Mouse (Mus musculus) stomach, embryonic 16.5 days (tissue): ENCODE results near the gene Uspl1. TPM values are rescaled to one million over a fixed set of nuclear protein-coding genes. Genes with fewer than 3 reads are reported as not detected.

Experiments used
- ATAC-seq: fragments of 200-750 bp; cut with Nextera tagmentation; 2 replicates; pipeline ENCODE4 v1.8.0; 2017; ENCODE audit warnings: moderate number of reproducible peaks, moderate TSS enrichment; ENCODE audit not compliant: insufficient read depth, low FRiP score
- H3K27ac ChIP-seq: fragments of 300-500 bp; sonication (generic); 2 replicates; pipeline ENCODE4 v1.5.1; 2014; ENCODE audit warnings: low read length
- H3K27me3 ChIP-seq: fragments of 300-500 bp; sonication (generic); 2 replicates; pipeline ENCODE4 v1.6.1; 2014; ENCODE audit warnings: low read length, control low read depth, mixed read lengths; ENCODE audit not compliant: control insufficient read depth, insufficient read depth
- H3K36me3 ChIP-seq: fragments of 300-500 bp; sonication (generic); 2 replicates; pipeline ENCODE4 v1.6.1; 2014; ENCODE audit warnings: low read length; ENCODE audit not compliant: control insufficient read depth, insufficient read depth
- H3K4me1 ChIP-seq: fragments of 300-500 bp; sonication (generic); 2 replicates; pipeline ENCODE4 v1.6.1; 2014; ENCODE audit warnings: low read length, control low read depth, mixed read lengths; ENCODE audit not compliant: control insufficient read depth, insufficient read depth
- H3K4me2 ChIP-seq: fragments of 300-500 bp; sonication (generic); 2 replicates; pipeline ENCODE4 v1.6.1; 2014; ENCODE audit warnings: low read depth, low read length, mixed read lengths
- H3K4me3 ChIP-seq: fragments of 300-500 bp; sonication (generic); replicated peaks from 2 replicates; pipeline ENCODE4 v1.5.1; 2014; ENCODE audit warnings: mild to moderate bottlenecking, low read length
- H3K9ac ChIP-seq: fragments of 300-500 bp; sonication (generic); 2 replicates; pipeline ENCODE4 v1.6.1; 2014; ENCODE audit warnings: low read length
- H3K9me3 ChIP-seq: fragments of 300-500 bp; sonication (generic); replicated peaks from 2 replicates; pipeline ENCODE4 v1.6.1; 2016; ENCODE audit warnings: low read length, control low read depth; ENCODE audit not compliant: control insufficient read depth
- WGBS: fragments of 180-500 bp; shearing (Covaris S2); extraction: QIAGEN DNeasy Blood & Tissue Kit; methylation state at CpG from one replicate; pipeline ENCODE4 v1.1.7; 2014; 5-methylcytosine and 5-hydroxymethylcytosine counted together
- polyA plus RNA-seq: library from polyadenylated mRNA; unstranded; fragments of >200 nt; fragmentation: Nextera tagmentation; extraction: Ambion mirVana; gene quantifications from 2 replicates; pipeline ENCODE4 v1.2.1, GENCODE M21; 2015

Gene Uspl1
- polyA plus RNA-seq, 1 experiment from 2014 or later, result 36.7 TPM

GRCm38 (mm10) chr5:149175736-149176135, 8.4 kb upstream of the Uspl1 start:
- Histone ChIP-seq H3K9me3 (no peaks in the 10 kb centered on the region), H3K4me1 (no peaks in the 10 kb centered on the region), H3K27me3 (no peaks in the 10 kb centered on the region), H3K27ac (no peak overlapping the region), H3K36me3 (no peaks in the 10 kb centered on the region), H3K9ac (no peak overlapping the region), H3K4me3 (no peak overlapping the region), H3K4me2 (no peak overlapping the region)
- no peak for ATAC-seq
- WGBS, result 89% methylated on average over 6 of the region's 6 CpGs

DNA sequence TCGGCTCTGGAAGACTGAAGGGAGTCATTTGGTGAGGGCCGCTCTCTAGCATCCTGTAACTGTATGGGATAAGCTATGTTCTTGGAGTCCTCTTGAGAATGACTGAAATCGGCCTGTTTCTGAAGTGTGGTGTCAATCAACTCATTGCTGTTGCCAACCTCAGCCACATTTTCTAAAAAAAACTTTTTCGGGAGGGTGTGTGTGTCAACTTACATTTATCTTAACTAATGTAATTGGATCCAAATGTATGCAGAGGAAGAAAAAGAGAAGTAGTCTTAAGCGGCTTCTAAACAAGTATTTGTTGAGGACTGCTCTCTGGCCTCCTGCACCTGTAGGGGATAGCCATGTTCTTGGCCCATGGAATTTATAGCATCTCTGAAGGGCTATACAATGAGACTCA, 6.1 kb upstream of the Uspl1 start:
- Histone ChIP-seq H3K36me3 (no peaks in the 10 kb centered on the region), H3K4me1 (no peaks in the 10 kb centered on the region), H3K4me3 (no peak overlapping the region), H3K4me2 (no peak overlapping the region), H3K27ac (no peak overlapping the region), H3K27me3 (no peaks in the 10 kb centered on the region), H3K9ac (no peak overlapping the region), H3K9me3 (no peaks in the 10 kb centered on the region)
- ATAC-seq, result no peak
- 80% methylated on average over 5 of the region's 5 CpGs for WGBS

- Histone ChIP-seq H3K36me3 (no peaks in the 10 kb centered on the region), H3K4me2 (no peak overlapping the region), H3K9ac (no peak overlapping the region), H3K4me1 (no peaks in the 10 kb centered on the region), H3K27me3 (no peaks in the 10 kb centered on the region), H3K9me3 (no peaks in the 10 kb centered on the region), H3K4me3 (no peak overlapping the region), H3K27ac (no peak overlapping the region)
- no peak for ATAC-seq
- 71% methylated on average over 3 of the region's 3 CpGs for WGBS
These were observed 4.3 kb upstream of the Uspl1 start for GRCm38 (mm10) chr5:149179826-149180225.

DNA sequence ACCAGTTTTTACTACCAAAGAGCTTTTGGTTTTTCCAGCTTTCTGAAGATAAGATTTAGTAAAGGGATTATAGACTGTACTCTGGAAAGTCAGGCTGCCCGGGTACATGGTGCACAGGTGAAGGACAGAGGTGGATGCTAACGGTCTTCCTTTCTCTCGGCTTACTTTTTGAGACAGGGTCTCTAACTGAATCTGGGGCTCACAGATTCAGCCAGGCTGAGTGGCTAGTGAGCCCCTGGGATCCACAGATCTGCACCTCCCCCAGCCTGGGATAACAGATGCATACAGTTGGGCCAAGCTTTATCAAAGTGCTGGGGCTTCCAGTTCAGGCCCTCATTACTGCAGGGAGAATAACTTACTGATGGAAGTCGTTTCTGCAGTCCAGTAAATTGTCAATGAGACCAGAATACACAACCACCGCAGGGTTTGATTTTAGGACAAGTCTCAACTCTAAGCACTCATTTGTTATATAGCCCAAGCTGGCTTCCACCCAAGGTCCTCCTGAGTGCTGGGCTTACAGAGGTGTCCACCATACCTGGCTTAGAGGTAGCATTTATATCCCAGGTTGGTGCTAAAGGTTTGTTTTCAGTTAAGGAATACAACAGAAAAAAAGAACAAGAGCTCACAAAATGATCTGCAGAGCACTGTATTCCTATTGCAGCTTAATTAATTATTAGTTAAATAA, 1.8 kb upstream of the Uspl1 start:
- H3K9ac ChIP-seq, result 0 out of 2 replicates have a peak overlapping the region, but pooled peaks have one; percentile 7
- H3K27me3 ChIP-seq, result no peaks in the 10 kb centered on the region
- no peaks in the 10 kb centered on the region for H3K36me3 ChIP-seq
- 82% methylated on average over 5 of the region's 5 CpGs for WGBS
- H3K4me1 ChIP-seq, result peaks cover 7% of the 10 kb centered on the region; the same call in 1 of the 2 replicates
- H3K9me3 ChIP-seq, result no peaks in the 10 kb centered on the region
- ATAC-seq, result no peak
- no peak overlapping the region for H3K4me3 ChIP-seq
- H3K4me2 ChIP-seq, result no peak overlapping the region
- no peak overlapping the region for H3K27ac ChIP-seq

- Histone ChIP-seq H3K27me3 (no peaks in the 10 kb centered on the region), H3K27ac (no peak overlapping the region; the same call in 1 of the 2 replicates), H3K9me3 (no peaks in the 10 kb centered on the region), H3K4me2 (peak overlapping the region; percentile 63), H3K4me3 (peak overlapping the region; percentile 55), H3K36me3 (no peaks in the 10 kb centered on the region), H3K4me1 (peaks cover 7% of the 10 kb centered on the region; the same call in 1 of the 2 replicates), H3K9ac (no peak overlapping the region)
- ATAC-seq, result no peak
- 34% methylated on average over 1 of the region's 1 CpGs for WGBS
These were observed 1.0 kb upstream of the Uspl1 start for GRCm38 (mm10) chr5:149183122-149183521.

- H3K9me3 ChIP-seq, result no peaks in the 10 kb centered on the region
- H3K9ac ChIP-seq, result peak overlapping the region; percentile 72
- H3K4me3 ChIP-seq, result peak overlapping the region; percentile 55
- H3K36me3 ChIP-seq, result no peaks in the 10 kb centered on the region
- 0% methylated on average over 13 of the region's 13 CpGs for WGBS
- peaks cover 7% of the 10 kb centered on the region; the same call in 1 of the 2 replicates for H3K4me1 ChIP-seq
- no peaks in the 10 kb centered on the region for H3K27me3 ChIP-seq
- H3K4me2 ChIP-seq, result peak overlapping the region; percentile 63
- ATAC-seq, result peak; percentile 44
- H3K27ac ChIP-seq, result peak overlapping the region; percentile 87
These were observed 438 bp upstream of the Uspl1 start for GRCm38 (mm10) chr5:149183721-149184103.

GRCm38 (mm10) chr5:149184844-149185186, 665 bp downstream of the Uspl1 start:
- H3K9ac ChIP-seq, result peak overlapping the region; percentile 83
- peak overlapping the region; percentile 69 for H3K4me3 ChIP-seq
- no peaks in the 10 kb centered on the region for H3K27me3 ChIP-seq
- H3K4me1 ChIP-seq, result peaks cover 7% of the 10 kb centered on the region; the same call in 1 of the 2 replicates
- H3K36me3 ChIP-seq, result peaks cover 7% of the 10 kb centered on the region; the same call in 1 of the 2 replicates
- H3K27ac ChIP-seq, result peak overlapping the region; percentile 87
- no peaks in the 10 kb centered on the region for H3K9me3 ChIP-seq
- under 1% methylated on average over 20 of the region's 20 CpGs for WGBS
- ATAC-seq, result peak; percentile 15
- peak overlapping the region; percentile 97 for H3K4me2 ChIP-seq

DNA sequence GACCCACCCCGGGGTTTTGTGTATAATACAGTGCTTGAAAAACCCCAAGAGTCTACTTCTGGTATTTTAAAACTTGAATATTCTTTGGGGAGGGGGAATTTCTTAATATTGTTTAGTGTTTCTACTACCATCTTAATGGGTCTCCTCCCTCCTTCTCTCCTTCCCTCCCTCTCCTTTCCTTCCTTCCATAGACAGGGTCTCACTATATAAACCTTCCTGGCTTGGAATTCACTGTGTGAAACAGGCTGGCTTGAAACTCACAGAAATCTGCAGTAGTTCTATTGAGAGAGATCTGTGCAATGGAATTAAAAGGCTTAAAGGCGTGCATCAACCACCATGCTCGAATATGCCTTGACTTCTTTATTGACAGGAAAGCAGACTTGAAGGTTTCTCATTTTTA, 1.7 kb downstream of the Uspl1 start:
- H3K4me1 ChIP-seq, result peaks cover 7% of the 10 kb centered on the region; the same call in 1 of the 2 replicates
- peak overlapping the region; percentile 97 for H3K4me2 ChIP-seq
- H3K27ac ChIP-seq, result no peak overlapping the region
- 59% methylated on average over 3 of the region's 3 CpGs for WGBS
- peaks cover 14% of the 10 kb centered on the region; the same call in 1 of the 2 replicates for H3K36me3 ChIP-seq
- H3K9me3 ChIP-seq, result no peaks in the 10 kb centered on the region
- ATAC-seq, result no peak
- no peak overlapping the region for H3K9ac ChIP-seq
- H3K27me3 ChIP-seq, result no peaks in the 10 kb centered on the region
- peak overlapping the region; percentile 69 for H3K4me3 ChIP-seq

GRCm38 (mm10) chr5:149190160-149190559, 6.0 kb downstream of the Uspl1 start:
- Histone ChIP-seq H3K4me1 (peaks cover 7% of the 10 kb centered on the region; the same call in 1 of the 2 replicates), H3K36me3 (peaks cover 21% of the 10 kb centered on the region), H3K9ac (no peak overlapping the region), H3K9me3 (no peaks in the 10 kb centered on the region), H3K27me3 (no peaks in the 10 kb centered on the region), H3K4me2 (no peak overlapping the region), H3K4me3 (no peak overlapping the region), H3K27ac (no peak overlapping the region)
- 87% methylated on average over 1 of the region's 1 CpGs for WGBS
- ATAC-seq, result no peak
